12 mouse cellular contexts compared by ENCODE assay signal in genomic region chr4:130899782-130900427, GRCm38 (mm10). TPM values are rescaled to one million over a fixed set of nuclear protein-coding genes. Genes with fewer than 3 reads are reported as not detected.
DNase-seq lines count a peak whose midpoint lies in the region; ATAC-seq lines count a peak whose summit lies in the region.
"Had no signal": no experiment of that assay in that cellular context is flagged by ENCODE, and none has a peak within 500 bp of the region (broad histone marks: within the 10 kb centered on the region; RNA-seq: fewer than 3 reads in every experiment).

No protein-coding gene starts in this region.

- no peaks in the 10 kb centered on the region for H3K36me3 ChIP-seq in limb, embryonic 15.5 days
- H3K36me3 ChIP-seq in hindbrain, embryonic 11.5 days (ENCODE audit: control insufficient read depth, insufficient read depth, low read length) = no peaks in the 10 kb centered on the region
- H3K36me3 ChIP-seq: forebrain, embryonic 15.5 days; limb, embryonic 13.5 days; midbrain, embryonic 12.5 days had no signal

- 59% methylated on average over 6 of the region's 6 CpGs for WGBS in limb, embryonic 15.5 days
- 86% methylated on average over 6 of the region's 6 CpGs for WGBS in hindbrain, embryonic 11.5 days

- peaks cover 26% of the 10 kb centered on the region; the same call in 1 of the 2 replicates for H3K4me1 ChIP-seq in limb, embryonic 15.5 days
- H3K4me1 ChIP-seq in hindbrain, embryonic 11.5 days (replicated peaks; ENCODE audit: control insufficient read depth, insufficient read depth, low read length) = no peaks in the 10 kb centered on the region; the same call in 1 of the 2 replicates

- H3K27ac ChIP-seq in limb, embryonic 15.5 days = peak overlapping the region; percentile 60; the same call in 1 of the 2 replicates
- no peak overlapping the region for H3K27ac ChIP-seq in hindbrain, embryonic 11.5 days (ENCODE audit: low read depth, low read length)
- H3K27ac ChIP-seq: midbrain, embryonic 12.5 days had no signal

- no peak overlapping the region for H3K4me3 ChIP-seq in limb, embryonic 15.5 days
- no peak overlapping the region for H3K4me3 ChIP-seq in hindbrain, embryonic 11.5 days (ENCODE audit: low read depth, low read length)
- H3K4me3 ChIP-seq: forebrain, embryonic 15.5 days; limb, embryonic 13.5 days; midbrain, embryonic 12.5 days had no signal

- no peaks in the 10 kb centered on the region for H3K27me3 ChIP-seq in limb, embryonic 15.5 days
- no peaks in the 10 kb centered on the region for H3K27me3 ChIP-seq in hindbrain, embryonic 11.5 days (ENCODE audit: control insufficient read depth, insufficient read depth, low read length)
- H3K27me3 ChIP-seq: forebrain, embryonic 15.5 days; limb, embryonic 13.5 days had no signal

- H3K9ac ChIP-seq in limb, embryonic 15.5 days = no peak overlapping the region
- no peak overlapping the region for H3K9ac ChIP-seq in hindbrain, embryonic 11.5 days (ENCODE audit: low read depth, low read length)
- H3K9ac ChIP-seq: forebrain, embryonic 15.5 days; limb, embryonic 13.5 days; midbrain, embryonic 12.5 days had no signal

- DNase-seq in kidney, postnatal 25 days = peak; percentile 6 to 74
- DNase-seq in kidney, postnatal 14 days = no peak
- peak; percentile 35 to 61 for DNase-seq in heart, adult 9 months (ENCODE audit: low spot score in 2 of 2)
- no peak for DNase-seq in right cerebral cortex, postnatal 10 days (ENCODE audit: low spot score in 2 of 2)
- no peak for DNase-seq in hindbrain, embryonic 11.5 days (ENCODE audit: low spot score)
- no peak for DNase-seq in urinary bladder, postnatal 14 days (ENCODE audit: low spot score)

- no peak overlapping the region for H3K4me2 ChIP-seq in limb, embryonic 15.5 days
- no peak overlapping the region for H3K4me2 ChIP-seq in hindbrain, embryonic 11.5 days (replicated peaks; ENCODE audit: low read depth, low read length)
- H3K4me2 ChIP-seq: forebrain, embryonic 15.5 days; limb, embryonic 13.5 days; midbrain, embryonic 12.5 days had no signal

- peak; percentile 80 for ATAC-seq in CD4-positive, CD25-positive, alpha-beta regulatory T cell, adult 4 months
- no peak for ATAC-seq in limb, embryonic 15.5 days (ENCODE audit: insufficient number of reproducible peaks, low FRiP score, low TSS enrichment, low read depth)
- no peak for ATAC-seq in hindbrain, embryonic 11.5 days (ENCODE audit: low FRiP score)
- ATAC-seq: forebrain, embryonic 15.5 days had no signal

- no peaks in the 10 kb centered on the region for H3K9me3 ChIP-seq in limb, embryonic 15.5 days
- no peaks in the 10 kb centered on the region for H3K9me3 ChIP-seq in hindbrain, embryonic 11.5 days (ENCODE audit: control insufficient read depth, low read length)
- H3K9me3 ChIP-seq: forebrain, embryonic 15.5 days; limb, embryonic 13.5 days; midbrain, embryonic 12.5 days had no signal

RNA-seq across cellular contexts. Expression of gene Laptm5, which starts 13.0 kb away (rescaled TPM):
- polyA plus RNA-seq in CD4-positive, CD25-positive, alpha-beta regulatory T cell, adult 4 months (2017; shearing (Covaris generic)) = 1,000 to 10,000 TPM; 1,726 to 2,325 TPM
- 59.7 and 67.1 TPM in 2 replicates for polyA plus RNA-seq in limb, embryonic 15.5 days (2015; fragmentation: Nextera tagmentation; extraction: Ambion mirVana)
- 23.4 and 32.1 TPM in 2 replicates for polyA plus RNA-seq in hindbrain, embryonic 11.5 days (2014; fragmentation: Nextera tagmentation; extraction: Ambion mirVana)

RNA-seq across cellular contexts. Expression of gene Matn1, which starts 44.3 kb away (rescaled TPM):
- not detected for polyA plus RNA-seq in CD4-positive, CD25-positive, alpha-beta regulatory T cell, adult 4 months (2017; shearing (Covaris generic))
- polyA plus RNA-seq in limb, embryonic 15.5 days (2015; fragmentation: Nextera tagmentation; extraction: Ambion mirVana) = 153 and 161 TPM in 2 replicates
- polyA plus RNA-seq in hindbrain, embryonic 11.5 days (2014; fragmentation: Nextera tagmentation; extraction: Ambion mirVana) = 0.85 TPM in 1 of 2 replicates, not detected in the other
- polyA plus RNA-seq: forebrain, embryonic 15.5 days; intestine, embryonic 14.5 days had no signal

Comparison
In these comparisons a context has a peak if more than half of its experiments do, and no peak if none do; other contexts are left out.
1. DNase-seq: peak in kidney, postnatal 25 days (2 of 2) and heart, adult 9 months (2 of 2); none in kidney, postnatal 14 days (single experiment), right cerebral cortex, postnatal 10 days (0 of 2), hindbrain, embryonic 11.5 days (single experiment) and urinary bladder, postnatal 14 days (single experiment).
2. RNA of gene Laptm5, which starts 13.0 kb away (polyA plus RNA-seq): 1,726 to 2,325 TPM in CD4-positive, CD25-positive, alpha-beta regulatory T cell, adult 4 months; 59.7 to 67.1 TPM in limb, embryonic 15.5 days and 23.4 to 32.1 TPM in hindbrain, embryonic 11.5 days; every median in the first group is over 10 times any median in the second.
3. RNA of gene Matn1, which starts 44.3 kb away (polyA plus RNA-seq): 153 to 161 TPM in limb, embryonic 15.5 days; not detected in CD4-positive, CD25-positive, alpha-beta regulatory T cell, adult 4 months and 0.85 TPM in hindbrain, embryonic 11.5 days; every median in the first group is over 10 times any median in the second.